Mouse (Mus musculus) erythroblast, adult 5-6 weeks (primary cell): ENCODE measurements around the gene Pgbd5. TPM values are rescaled to one million over a fixed set of nuclear protein-coding genes. Genes with fewer than 3 reads are reported as not detected.

Experiments
- total RNA-seq, 2 experiments: library from RNA; stranded (forward) in 1 of 2; stranded (reverse) in 1 of 2; fragments of 150-400 nt in 1 of 2; fragments of 200-764, 138-1000 nt in 1 of 2; gene quantifications; 2 replicates each; pipeline versions ENCODE4 v1.2.3 to v1.2.4; 2015 to 2017; ENCODE audit warnings: low replicate concordance in 2 of 2

Pgbd5 gene
- total RNA-seq, 2 experiments from 2014 or later, result not detected

Other genes starting within 250 kb of the Pgbd5 start
- 18.2 and 26.9 TPM in 2 replicates for gene Galnt2, start 208.3 kb downstream of the Pgbd5 start, total RNA-seq (2015; ENCODE audit: low replicate concordance)
- 0.51 and 21.3 TPM in 2 replicates for gene Galnt2, start 208.3 kb downstream of the Pgbd5 start, total RNA-seq (2017; ENCODE audit: low replicate concordance)
- gene Cog2, start 81.1 kb upstream of the Pgbd5 start, total RNA-seq (2015; ENCODE audit: low replicate concordance), result 4.6 and 8.2 TPM in 2 replicates
- gene Cog2, start 81.1 kb upstream of the Pgbd5 start, total RNA-seq (2017; ENCODE audit: low replicate concordance), result 15.4 and 35.0 TPM in 2 replicates
- not detected in 2 replicates for gene Agt, start 130.0 kb upstream of the Pgbd5 start, total RNA-seq (2015; ENCODE audit: low replicate concordance)
- not detected in 2 replicates for gene Agt, start 130.0 kb upstream of the Pgbd5 start, total RNA-seq (2017; ENCODE audit: low replicate concordance)
- not detected in 2 replicates for gene Capn9, start 136.5 kb upstream of the Pgbd5 start, total RNA-seq (2015; ENCODE audit: low replicate concordance)
- gene Capn9, start 136.5 kb upstream of the Pgbd5 start, total RNA-seq (2017; ENCODE audit: low replicate concordance), result not detected in 2 replicates
- 16.5 and 19.0 TPM in 2 replicates for gene 2310022B05Rik, start 223.7 kb upstream of the Pgbd5 start, total RNA-seq (2015; ENCODE audit: low replicate concordance)
- gene 2310022B05Rik, start 223.7 kb upstream of the Pgbd5 start, total RNA-seq (2017; ENCODE audit: low replicate concordance), result 9.8 and 16.9 TPM in 2 replicates